Mouse (Mus musculus) neural tube, embryonic 15.5 days (tissue): Measurements from ENCODE around the gene Ssb. TPM values are rescaled to one million over a fixed set of nuclear protein-coding genes. Genes with fewer than 3 reads are reported as not detected.
"Not testable (repeated sequence)": the region's sequence is repeated elsewhere in the genome, so short reads cannot be mapped to it uniquely, and the experiment has no call there.

Experiments
- ATAC-seq: fragments of 200-750 bp; cut with Nextera tagmentation; 2 replicates; pipeline ENCODE4 v1.8.0; 2017; ENCODE audit warnings: mild to moderate bottlenecking, moderate TSS enrichment, moderate library complexity; ENCODE audit not compliant: low FRiP score
- H3K27ac ChIP-seq: fragments of 300-500 bp; sonication (generic); replicated peaks from 2 replicates; pipeline ENCODE4 v1.5.1; 2015; ENCODE audit warnings: mild to moderate bottlenecking, inconsistent platforms
- H3K27me3 ChIP-seq: fragments of 300-500 bp; sonication (generic); replicated peaks from 2 replicates; pipeline ENCODE4 v1.6.1; 2015; ENCODE audit warnings: inconsistent platforms
- H3K36me3 ChIP-seq: fragments of 300-500 bp; sonication (generic); 2 replicates; pipeline ENCODE4 v1.6.1; 2015; ENCODE audit warnings: inconsistent platforms
- H3K4me1 ChIP-seq: fragments of 300-500 bp; sonication (generic); 2 replicates; pipeline ENCODE4 v1.6.1; 2015; ENCODE audit warnings: inconsistent platforms
- H3K4me2 ChIP-seq: fragments of 300-500 bp; sonication (generic); 2 replicates; pipeline ENCODE4 v1.6.1; 2015; ENCODE audit warnings: inconsistent platforms, mild to moderate bottlenecking, moderate library complexity
- H3K4me3 ChIP-seq: fragments of 300-500 bp; sonication (generic); replicated peaks from 2 replicates; pipeline ENCODE4 v1.5.1; 2015; ENCODE audit warnings: mild to moderate bottlenecking, inconsistent platforms
- H3K9ac ChIP-seq: fragments of 300-500 bp; sonication (generic); replicated peaks from 2 replicates; pipeline ENCODE4 v1.6.1; 2015; ENCODE audit warnings: mild to moderate bottlenecking, inconsistent platforms
- H3K9me3 ChIP-seq: fragments of 300-500 bp; sonication (generic); replicated peaks from 2 replicates; pipeline ENCODE4 v1.6.1; 2016; ENCODE audit warnings: inconsistent platforms
- WGBS: fragments of 180-500 bp; shearing (Covaris S2); methylation state at CpG from one replicate; pipeline ENCODE4 v1.1.7; 2015; ENCODE audit warnings: mixed read lengths; 5-methylcytosine and 5-hydroxymethylcytosine counted together
- polyA plus RNA-seq: library from polyadenylated mRNA; unstranded; fragments of >200 nt; fragmentation: Nextera tagmentation; extraction: Ambion mirVana; gene quantifications from 2 replicates; pipeline ENCODE4 v1.2.1, GENCODE M21; 2015

Gene Ssb
- polyA plus RNA-seq, 1 experiment from 2014 or later, result 263 TPM

DNA sequence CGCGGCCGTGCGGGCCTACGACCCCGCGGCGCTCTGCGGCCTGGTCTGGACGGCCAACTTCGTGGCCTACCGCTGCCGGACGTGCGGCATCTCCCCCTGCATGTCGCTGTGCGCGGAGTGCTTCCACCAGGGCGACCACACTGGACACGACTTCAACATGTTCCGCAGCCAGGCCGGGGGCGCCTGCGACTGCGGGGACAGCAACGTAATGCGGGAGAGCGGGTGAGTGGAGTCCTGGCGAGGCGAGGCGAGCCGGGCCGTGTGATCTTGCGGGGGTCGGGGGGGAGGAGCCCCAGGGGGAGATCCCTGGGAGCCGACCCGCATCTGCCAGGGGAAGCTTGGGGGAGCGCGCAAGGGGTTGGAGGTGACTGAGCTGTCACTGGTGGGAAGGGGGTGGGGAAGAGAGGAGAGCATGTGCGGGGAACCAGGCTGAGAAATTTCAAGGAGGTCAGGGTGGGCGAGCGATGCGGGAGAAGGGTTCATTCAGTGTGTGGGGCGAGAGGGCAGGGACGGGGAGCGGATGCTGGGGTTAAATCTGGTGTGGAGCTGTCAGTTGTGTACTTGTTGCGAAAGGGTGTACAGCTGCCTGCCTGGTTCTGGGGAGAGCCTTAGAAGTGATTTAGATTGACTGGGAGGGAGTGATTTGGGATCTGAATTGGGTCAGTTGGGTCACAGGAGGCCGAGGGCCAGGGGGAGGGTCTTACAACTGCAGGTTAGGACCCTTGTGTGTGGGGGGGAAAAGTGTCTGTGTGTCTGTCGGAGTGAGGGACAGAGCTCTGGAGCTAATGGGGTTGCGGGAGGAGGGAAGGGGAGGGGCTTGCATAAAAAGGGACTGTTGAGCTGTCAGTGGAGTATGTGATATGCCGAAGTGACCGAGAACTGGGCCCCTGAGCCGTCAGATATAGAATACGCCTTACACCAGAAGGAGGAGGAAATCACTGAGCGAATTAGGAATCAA is 36.5 kb downstream of the Ssb start:
- Histone ChIP-seq H3K9me3 (no peaks in the 10 kb centered on the region), H3K27ac (peak overlapping the region; percentile 93), H3K9ac (peak overlapping the region; percentile 99), H3K36me3 (no peaks in the 10 kb centered on the region), H3K4me1 (peaks cover 20% of the 10 kb centered on the region), H3K4me2 (peak overlapping the region; percentile 79), H3K4me3 (peak overlapping the region; percentile 98), H3K27me3 (no peaks in the 10 kb centered on the region)
- ATAC-seq, result peak; percentile 76
- WGBS, result under 1% methylated on average over 55 of the region's 55 CpGs

DNA sequence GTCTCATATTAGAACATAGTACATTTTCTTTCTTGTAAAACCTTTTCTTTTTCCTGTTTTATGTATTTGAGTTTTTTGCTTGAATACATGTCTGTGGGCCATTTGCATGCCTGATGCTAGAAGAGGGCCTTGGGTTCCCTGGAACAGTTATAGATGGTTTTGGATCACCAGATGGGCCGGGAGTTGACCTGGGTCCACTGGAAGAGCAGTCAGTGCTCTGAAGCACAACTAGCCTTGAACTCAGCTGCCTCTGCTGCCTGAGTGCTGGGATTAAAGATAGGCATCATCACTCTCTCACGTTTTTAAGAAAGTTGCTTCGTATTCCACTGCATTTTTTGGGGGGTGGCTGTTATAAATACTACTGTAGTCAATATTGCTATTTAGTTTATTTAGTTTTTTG is 42.2 kb downstream of the Ssb start:
- Histone ChIP-seq H3K4me3 (no peak overlapping the region), H3K4me1 (peaks cover 15% of the 10 kb centered on the region), H3K4me2 (no peak overlapping the region), H3K9ac (no peak overlapping the region), H3K27me3 (no peaks in the 10 kb centered on the region), H3K9me3 (no peaks in the 10 kb centered on the region), H3K36me3 (no peaks in the 10 kb centered on the region), H3K27ac (no peak overlapping the region)
- WGBS, result 93% methylated on average over 3 of the region's 3 CpGs
- no peak for ATAC-seq

DNA sequence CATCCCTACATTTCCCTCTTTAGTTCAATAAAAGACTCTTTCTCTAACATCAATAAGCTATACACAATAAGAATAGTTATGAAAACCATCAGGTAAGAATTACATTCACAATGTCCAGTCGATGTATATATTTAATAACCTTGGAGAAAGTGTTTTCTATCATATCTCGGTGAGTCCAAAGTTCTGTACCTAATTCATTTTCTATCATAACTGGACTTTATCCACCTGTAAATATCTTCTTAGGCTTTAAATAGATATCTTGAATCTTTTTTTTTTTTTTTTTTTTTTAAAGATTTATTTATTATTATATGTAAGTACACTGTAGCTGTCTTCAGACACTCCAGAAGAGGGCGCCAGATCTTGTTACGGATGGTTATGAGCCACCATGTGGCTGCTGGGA is 46.0 kb downstream of the Ssb start:
- not testable (repeated sequence) for H3K36me3 ChIP-seq, H3K27me3 ChIP-seq, H3K4me3 ChIP-seq, H3K27ac ChIP-seq, H3K9me3 ChIP-seq, H3K4me1 ChIP-seq, ATAC-seq, H3K9ac ChIP-seq, H3K4me2 ChIP-seq
- 92% methylated on average over 4 of the region's 4 CpGs for WGBS

DNA sequence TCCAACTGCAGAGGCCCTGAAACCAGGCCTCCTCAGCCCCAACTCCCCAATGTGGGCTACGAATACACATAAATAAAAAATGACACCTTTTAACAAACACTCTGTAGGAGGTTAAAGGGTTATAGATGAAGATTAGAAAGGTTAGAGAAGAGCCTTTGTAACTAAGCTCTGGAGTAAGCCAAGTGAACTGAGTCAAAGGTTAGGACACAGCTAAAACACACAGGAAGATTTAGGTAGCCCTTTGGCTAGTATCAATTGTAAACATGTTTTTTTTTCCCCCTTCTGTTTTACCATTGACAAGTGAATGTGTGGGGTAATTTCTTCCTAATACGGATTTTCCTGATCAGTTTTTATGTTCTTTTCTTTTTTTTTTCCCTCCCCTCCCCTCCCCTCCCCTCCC is 51.4 kb downstream of the Ssb start:
- no peaks in the 10 kb centered on the region for H3K9me3 ChIP-seq
- H3K4me3 ChIP-seq, result no peak overlapping the region
- H3K27ac ChIP-seq, result no peak overlapping the region
- peaks cover 12% of the 10 kb centered on the region; the same call in 1 of the 2 replicates for H3K36me3 ChIP-seq
- no peak overlapping the region for H3K4me2 ChIP-seq
- no peak for ATAC-seq
- 29% methylated on average over 2 of the region's 2 CpGs for WGBS
- H3K4me1 ChIP-seq, result no peaks in the 10 kb centered on the region
- H3K9ac ChIP-seq, result no peak overlapping the region
- H3K27me3 ChIP-seq, result no peaks in the 10 kb centered on the region

DNA sequence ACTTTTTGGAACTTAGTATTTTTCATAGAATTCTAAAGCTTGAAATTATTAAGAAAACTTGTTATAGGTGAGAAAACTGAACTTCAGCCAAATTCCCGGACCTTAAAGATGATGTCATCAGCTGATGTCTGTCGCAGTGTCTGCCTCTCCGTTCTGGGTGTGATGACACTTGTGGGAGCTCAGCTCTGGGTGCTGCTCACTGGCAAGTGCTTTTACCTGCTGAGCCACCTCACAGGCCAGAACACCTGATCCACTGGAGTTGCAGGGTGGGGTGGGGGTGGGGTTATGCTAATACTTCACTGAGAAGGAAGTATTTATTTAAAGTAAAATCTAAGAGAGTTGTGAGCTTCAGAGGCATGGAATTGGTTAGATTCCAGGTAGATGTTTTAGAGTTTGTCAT is 55.9 kb downstream of the Ssb start:
- H3K27ac ChIP-seq, result no peak overlapping the region
- no peak for ATAC-seq
- H3K36me3 ChIP-seq, result peaks cover 27% of the 10 kb centered on the region
- H3K4me2 ChIP-seq, result no peak overlapping the region
- H3K9ac ChIP-seq, result no peak overlapping the region
- H3K9me3 ChIP-seq, result no peaks in the 10 kb centered on the region
- 96% methylated on average over 3 of the region's 3 CpGs for WGBS
- H3K27me3 ChIP-seq, result no peaks in the 10 kb centered on the region
- H3K4me1 ChIP-seq, result no peaks in the 10 kb centered on the region
- no peak overlapping the region for H3K4me3 ChIP-seq

Other genes with a start within 250 kb of the Ssb start
- 23.9 and 26.0 TPM in 2 replicates for gene Bbs5, start 214.4 kb upstream of the Ssb start, polyA plus RNA-seq
- gene Klhl41, start 191.4 kb upstream of the Ssb start, polyA plus RNA-seq, result 2.1 and 2.2 TPM in 2 replicates
- gene Fastkd1, start 148.0 kb upstream of the Ssb start, polyA plus RNA-seq, result 14.9 and 15.0 TPM in 2 replicates
- gene Ppig, start 139.0 kb upstream of the Ssb start, polyA plus RNA-seq, result 133 and 136 TPM in 2 replicates
- 1.9 and 2.2 TPM in 2 replicates for gene Ccdc173, start 72.0 kb upstream of the Ssb start, polyA plus RNA-seq
- gene Phospho2, start 71.9 kb upstream of the Ssb start, polyA plus RNA-seq, result 35.0 and 36.3 TPM in 2 replicates
- gene Klhl23, start 39.6 kb upstream of the Ssb start, polyA plus RNA-seq, result 88.3 and 96.9 TPM in 2 replicates
- 30.3 and 34.6 TPM in 2 replicates for gene Mettl5, start 24.1 kb downstream of the Ssb start, polyA plus RNA-seq
- 15.2 and 17.7 TPM in 2 replicates for gene Ubr3, start 35.7 kb downstream of the Ssb start, polyA plus RNA-seq
- 0.19 and 0.22 TPM in 2 replicates for gene Myo3b, start 177.6 kb downstream of the Ssb start, polyA plus RNA-seq